Mouse (Mus musculus): Measurements from ENCODE around the gene Emg1. TPM values are rescaled to one million over a fixed set of nuclear protein-coding genes. Genes with fewer than 3 reads are reported as not detected.
A peak's percentile ranks its signal among the peaks of the same experiment; 100 is the strongest.

The Emg1 gene
- total RNA-seq, 2 experiments from 2014 or later, result 41.8 to 45.9 TPM

- DNase-seq (ENCODE audit: low spot score in 2 of 2), result no peak
- intact Hi-C loops (cut with DNase I), result no loop called here
These were observed 6.7 kb upstream of the Emg1 start for GRCm38 (mm10) chr6:124718703-124719102.

GRCm38 (mm10) chr6:124717968-124718367 lies 6.0 kb upstream of the Emg1 start:
- no peak for DNase-seq (ENCODE audit: low spot score in 2 of 2)
- intact Hi-C loops (cut with DNase I), result no loop called here

GRCm38 (mm10) chr6:124716864-124717490 lies 5.0 kb upstream of the Emg1 start:
- peak in 1 of 2 experiments; percentile 26 for DNase-seq (ENCODE audit: low spot score in 2 of 2)
- intact Hi-C loops (cut with DNase I), result no loop called here

GRCm38 (mm10) chr6:124712918-124713317 lies 940 bp upstream of the Emg1 start:
- DNase-seq (ENCODE audit: low spot score in 2 of 2), result no peak
- intact Hi-C loops (cut with DNase I), result loop anchor here (1.0 kb wide), 2 partner anchors 28 to 32 kb away; partner anchors contain the start of gene Grcc10

- intact Hi-C loops (cut with DNase I), result no loop called here
- DNase-seq (ENCODE audit: low spot score in 2 of 2), result no peak
These were observed 3.6 kb downstream of the Emg1 start for GRCm38 (mm10) chr6:124708289-124708889.

- no peak for DNase-seq (ENCODE audit: low spot score in 2 of 2)
- intact Hi-C loops (cut with DNase I), result no loop called here
These were observed 5.8 kb downstream of the Emg1 start for GRCm38 (mm10) chr6:124706061-124706627.

- DNase-seq (ENCODE audit: low spot score in 2 of 2), result no peak
- intact Hi-C loops (cut with DNase I), result loop anchor here (5.0 kb wide), 1 partner anchor 42 kb away; the partner anchor contains the start of gene Lpcat3
These were observed 7.6 kb downstream of the Emg1 start for GRCm38 (mm10) chr6:124704417-124704816.

GRCm38 (mm10) chr6:124703789-124704188 lies 8.2 kb downstream of the Emg1 start:
- intact Hi-C loops (cut with DNase I), result loop anchor here (5.0 kb wide), 1 partner anchor 41 kb away; the partner anchor contains the start of gene Lpcat3
- DNase-seq (ENCODE audit: low spot score in 2 of 2), result no peak

GRCm38 (mm10) chr6:124702784-124703103 lies 9.2 kb downstream of the Emg1 start:
- peak; percentile 51 to 70 for DNase-seq (ENCODE audit: low spot score in 2 of 2)
- intact Hi-C loops (cut with DNase I), result loop anchor here (5.0 kb wide), 1 partner anchor 40 kb away; the partner anchor contains the start of gene Lpcat3

- intact Hi-C loops (cut with DNase I), result loop anchor here (5.0 kb wide), 1 partner anchor 40 kb away; the partner anchor contains the start of gene Lpcat3
- DNase-seq (ENCODE audit: low spot score in 2 of 2), result no peak
These were observed 9.7 kb downstream of the Emg1 start for GRCm38 (mm10) chr6:124702102-124702783.

GRCm38 (mm10) chr6:124701338-124701737 lies 10.6 kb downstream of the Emg1 start:
- DNase-seq (ENCODE audit: low spot score in 2 of 2), result no peak
- intact Hi-C loops (cut with DNase I), result loop anchor here (5.0 kb wide), 1 partner anchor 39 kb away; the partner anchor contains the start of gene Lpcat3

GRCm38 (mm10) chr6:124699962-124700610 lies 11.9 kb downstream of the Emg1 start:
- intact Hi-C loops (cut with DNase I), result loop anchor here (5.0 kb wide), 1 partner anchor 38 kb away; the partner anchor contains the start of gene Lpcat3
- DNase-seq (ENCODE audit: low spot score in 2 of 2), result peak; percentile 51 to 70

GRCm38 (mm10) chr6:124699366-124699765 lies 12.6 kb downstream of the Emg1 start:
- intact Hi-C loops (cut with DNase I), result no loop called here
- no peak for DNase-seq (ENCODE audit: low spot score in 2 of 2)

GRCm38 (mm10) chr6:124698751-124699150 lies 13.2 kb downstream of the Emg1 start:
- DNase-seq (ENCODE audit: low spot score in 2 of 2), result no peak
- intact Hi-C loops (cut with DNase I), result no loop called here

GRCm38 (mm10) chr6:124696441-124697150 lies 15.4 kb downstream of the Emg1 start:
- DNase-seq (ENCODE audit: low spot score in 2 of 2), result no peak
- intact Hi-C loops (cut with DNase I), result no loop called here

- intact Hi-C loops (cut with DNase I), result no loop called here
- peak in 1 of 2 experiments; percentile 54 for DNase-seq (ENCODE audit: low spot score in 2 of 2)
These were observed 17.6 kb downstream of the Emg1 start for GRCm38 (mm10) chr6:124694166-124694955.

GRCm38 (mm10) chr6:124693243-124693981 lies 18.6 kb downstream of the Emg1 start:
- intact Hi-C loops (cut with DNase I), result no loop called here
- no peak for DNase-seq (ENCODE audit: low spot score in 2 of 2)

GRCm38 (mm10) chr6:124690517-124690916 lies 21.5 kb downstream of the Emg1 start:
- intact Hi-C loops (cut with DNase I), result no loop called here
- no peak for DNase-seq (ENCODE audit: low spot score in 2 of 2)

All from left cerebral cortex, postnatal 36 days (tissue).